Mouse (Mus musculus) heart, postnatal 4 days (tissue): Measurements from ENCODE around the gene Timm23. TPM values are rescaled to one million over a fixed set of nuclear protein-coding genes. Genes with fewer than 3 reads are reported as not detected.

Source experiments
- total RNA-seq, 2 experiments: library from RNA; stranded (reverse); gene quantifications; 2 replicates each; pipeline ENCODE4 v1.2.3; 2021

Timm23 gene
- total RNA-seq, 2 experiments from 2014 or later: 165 to 176 TPM

Other genes starting within 250 kb of the Timm23 start
- 1 to 10 TPM; 3.0 TPM for gene Galnt15, start 172.9 kb downstream of the Timm23 start, total RNA-seq
- gene Oxnad1, start 116.5 kb downstream of the Timm23 start, total RNA-seq: 10 to 100 TPM; 39.7 to 44.3 TPM
- gene Dph3, start 116.2 kb downstream of the Timm23 start, total RNA-seq: 10 to 100 TPM; 81.4 to 84.0 TPM
- not detected for gene Msmb, start 59.9 kb downstream of the Timm23 start, total RNA-seq
- 100 to 1,000 TPM in 1 of 2 experiments, 10 to 100 TPM in 1; 99.0 to 115 TPM for gene Ncoa4, start 42.0 kb downstream of the Timm23 start, total RNA-seq
- gene Parg, start 51 bp upstream of the Timm23 start, total RNA-seq: 10 to 100 TPM; 30.3 to 39.6 TPM
- 10 to 100 TPM in 1 of 2 experiments, 1 to 10 TPM in 1; 9.7 to 11.3 TPM for gene Ogdhl, start 120.1 kb upstream of the Timm23 start, total RNA-seq
- gene 1700024G13Rik, start 186.5 kb upstream of the Timm23 start, total RNA-seq: not detected